Mouse (Mus musculus) bone marrow, adult 2 months (tissue): Measurements from ENCODE around the gene Mea1.

Experiments
- CTCF ChIP-seq: fragments of 200-500 bp; IDR thresholded peaks from 2 replicates; pipeline ENCODE4 v1.5.1; 2011; ENCODE audit warnings: low read length, control low read depth; ENCODE audit not compliant: control insufficient read depth, insufficient read depth
- POLR2A ChIP-seq: fragments of 200-500 bp; IDR thresholded peaks from 2 replicates; pipeline ENCODE4 v1.6.1; 2011; ENCODE audit warnings: low read depth, mild to moderate bottlenecking, control low read depth, low read length, borderline replicate concordance; ENCODE audit not compliant: control insufficient read depth

DNA sequence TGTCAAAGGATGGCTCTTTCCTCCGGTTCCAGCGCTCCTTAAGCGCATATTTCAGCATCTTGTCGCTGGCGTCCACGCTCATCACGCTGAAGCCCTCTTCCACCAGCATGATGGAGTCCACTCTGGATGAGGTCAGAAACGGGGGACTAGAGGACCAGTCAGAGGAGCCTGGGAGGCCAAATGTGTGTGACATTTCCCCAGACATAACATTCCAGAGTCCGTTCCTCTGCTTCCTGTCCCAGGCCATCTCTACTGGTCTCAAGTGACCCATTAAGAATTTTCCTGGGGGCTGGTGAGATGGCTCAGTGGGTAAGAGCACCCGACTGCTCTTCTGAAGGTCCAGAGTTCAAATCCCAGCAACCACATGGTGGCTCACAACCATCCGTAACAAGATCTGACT is 48.7 kb downstream of the Mea1 start:
- TF ChIP-seq CTCF (no peak), POLR2A (no peak)
